Mouse (Mus musculus) layer of hippocampus, postnatal 36 days (tissue): ENCODE measurements around the gene Draxin. TPM values are rescaled to one million over a fixed set of nuclear protein-coding genes. Genes with fewer than 3 reads are reported as not detected.
A peak's percentile ranks its signal among the peaks of the same experiment; 100 is the strongest.

Experiments used
- DNase-seq, 2 experiments: peaks; one replicate each; pipeline ENCODE4 v3.0.0; 2022
- total RNA-seq, 2 experiments: library from RNA; stranded (reverse); gene quantifications; 2 replicates each; pipeline ENCODE4 v1.2.3; 2021

The Draxin gene
- total RNA-seq, 2 experiments from 2014 or later = 1.3 to 1.6 TPM

DNA sequence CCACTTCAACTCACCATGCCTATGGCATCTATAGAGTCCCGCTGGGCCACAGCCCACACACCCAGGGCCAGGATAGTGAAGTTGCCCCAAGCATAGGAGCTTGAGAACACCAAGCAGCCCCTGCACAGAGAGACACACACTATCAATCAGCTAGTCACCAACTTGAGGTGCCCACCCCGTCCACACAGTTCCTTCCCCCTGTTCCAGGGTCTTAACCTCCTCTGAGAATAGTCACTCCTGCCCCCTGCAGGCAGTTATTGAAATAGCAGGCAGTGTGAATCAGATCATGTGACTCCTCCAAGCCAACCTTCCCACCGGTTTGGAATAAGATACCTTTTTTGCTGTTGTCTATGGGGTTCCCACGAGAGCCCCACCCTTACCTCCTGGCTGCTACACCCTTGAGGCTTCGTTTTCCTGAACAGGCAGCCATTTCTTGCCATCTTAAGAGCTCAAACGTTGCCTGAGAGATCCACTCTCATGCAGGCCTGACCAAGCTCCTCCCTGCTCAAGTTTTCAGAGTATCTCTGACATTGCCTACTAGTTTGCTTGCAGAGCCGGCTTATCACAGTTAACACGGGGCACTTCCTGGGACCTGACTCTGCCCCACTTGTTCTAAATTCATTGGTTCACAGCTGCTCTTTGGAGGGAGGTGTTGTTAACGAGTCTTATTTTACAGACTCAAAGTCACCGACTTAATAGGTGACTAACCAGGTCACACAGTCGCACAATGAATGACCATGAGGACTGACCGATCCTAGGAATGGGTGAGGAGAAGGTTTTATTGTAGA is 48.0 kb downstream of the Draxin start:
- peak in 1 of 2 experiments; percentile 41 for DNase-seq

DNA sequence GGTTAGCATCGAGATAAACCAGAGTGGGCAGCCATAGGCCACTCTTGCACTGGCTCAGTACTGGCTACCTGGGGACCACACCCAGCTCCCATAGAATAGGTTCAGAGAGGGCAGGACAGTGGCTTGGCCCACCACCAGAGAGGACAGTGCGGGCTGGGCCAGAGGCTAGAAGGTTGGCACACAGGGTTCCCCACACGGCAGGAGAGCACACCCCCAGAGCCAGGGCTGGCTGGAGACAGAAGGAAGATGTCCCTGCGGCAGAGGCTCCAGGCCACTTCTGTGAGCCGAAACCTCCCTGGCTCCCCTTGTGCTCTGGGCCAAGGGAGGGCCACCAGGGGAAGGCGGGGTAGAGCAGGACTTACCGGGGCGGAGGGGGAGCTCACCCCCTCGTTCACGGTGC is 49.3 kb downstream of the Draxin start:
- no peak for DNase-seq

DNA sequence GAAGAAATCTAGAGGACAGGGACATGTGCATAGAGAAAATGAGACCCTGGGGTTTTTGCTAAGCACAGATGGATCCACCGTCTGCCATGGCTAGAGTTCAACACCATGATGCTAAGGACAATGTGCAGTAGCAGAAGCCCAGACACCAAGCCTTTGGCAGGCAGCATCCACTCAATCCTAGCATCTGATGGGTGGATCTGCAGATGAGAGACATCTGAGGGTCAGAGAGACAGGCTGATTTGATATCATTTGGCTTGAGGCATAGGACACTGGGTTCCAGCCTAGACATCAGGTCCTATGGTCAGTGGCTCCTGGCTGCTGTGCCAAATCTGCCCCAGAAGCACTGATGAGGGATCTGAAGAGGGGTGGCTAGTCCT is 49.9 kb downstream of the Draxin start:
- DNase-seq = no peak

DNA sequence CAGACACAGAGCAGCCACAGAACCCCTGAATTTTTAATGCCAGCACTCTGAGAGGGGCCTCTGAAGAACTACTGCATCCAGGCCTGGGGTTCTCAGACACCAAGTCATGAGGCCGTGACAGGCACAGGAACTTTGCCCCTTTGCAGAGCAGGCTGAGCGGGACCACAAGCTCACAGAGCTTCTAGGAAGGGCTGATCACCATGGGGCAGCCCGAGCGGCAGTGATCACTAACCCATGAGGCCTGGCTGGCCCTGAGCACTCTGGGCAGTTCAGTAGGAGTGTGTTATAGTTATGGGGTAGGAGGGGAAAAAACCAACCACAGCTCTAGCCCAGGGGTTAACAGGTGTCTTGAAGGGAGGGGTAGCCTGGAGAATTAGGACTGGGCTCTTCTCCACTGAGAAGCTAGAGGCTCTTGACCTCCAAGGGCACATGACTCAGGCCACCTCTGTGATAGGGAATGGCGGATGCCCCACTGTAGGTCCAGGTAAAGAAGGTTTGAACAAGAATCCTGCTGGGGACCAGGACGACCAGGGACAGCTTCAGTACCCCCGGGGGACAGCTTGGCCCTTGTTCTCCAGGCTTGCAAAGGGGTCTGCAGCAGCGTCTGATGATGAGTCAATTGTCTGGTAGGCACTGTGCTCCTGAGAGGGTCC is 50.4 kb downstream of the Draxin start:
- no peak for DNase-seq

DNA sequence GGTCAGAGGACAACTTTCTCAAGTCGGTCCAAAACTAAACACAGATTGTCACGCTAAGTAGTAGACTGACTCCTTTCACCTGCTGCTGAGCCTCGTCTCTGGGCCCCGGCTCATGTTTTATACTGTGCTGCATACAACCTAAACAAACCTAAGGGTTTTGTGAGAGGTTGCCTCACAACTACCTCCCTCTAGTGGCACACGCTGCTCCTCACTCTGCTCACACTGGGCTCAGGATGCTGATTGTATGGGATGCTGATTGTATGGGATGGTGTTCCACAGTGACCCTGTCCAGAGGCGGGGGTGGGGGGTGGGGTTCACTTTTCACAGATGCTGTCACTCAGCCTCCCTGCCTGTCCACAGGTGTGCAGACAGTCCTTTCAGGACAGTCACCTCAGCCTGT is 51.3 kb downstream of the Draxin start:
- DNase-seq = no peak

DNA sequence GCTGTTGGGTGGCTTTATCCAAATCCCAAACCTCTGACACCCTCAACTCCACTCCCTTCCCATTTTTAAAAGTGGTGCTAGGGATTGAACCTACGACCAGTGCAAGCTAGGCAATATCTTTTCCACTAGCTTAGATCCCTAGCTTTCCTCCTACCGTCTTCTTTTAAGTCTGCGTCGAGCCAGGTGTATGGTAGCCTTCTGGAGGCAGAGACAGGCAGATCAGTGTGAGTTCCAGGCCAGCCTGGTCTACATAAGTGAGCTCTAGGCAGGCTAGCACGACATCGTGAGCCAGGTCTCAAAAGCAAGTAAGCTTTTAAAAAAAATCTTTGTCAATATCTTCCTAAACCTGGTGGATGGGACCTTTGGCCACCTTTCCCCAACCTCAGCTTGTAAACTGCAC is 54.6 kb downstream of the Draxin start:
- no peak for DNase-seq

DNA sequence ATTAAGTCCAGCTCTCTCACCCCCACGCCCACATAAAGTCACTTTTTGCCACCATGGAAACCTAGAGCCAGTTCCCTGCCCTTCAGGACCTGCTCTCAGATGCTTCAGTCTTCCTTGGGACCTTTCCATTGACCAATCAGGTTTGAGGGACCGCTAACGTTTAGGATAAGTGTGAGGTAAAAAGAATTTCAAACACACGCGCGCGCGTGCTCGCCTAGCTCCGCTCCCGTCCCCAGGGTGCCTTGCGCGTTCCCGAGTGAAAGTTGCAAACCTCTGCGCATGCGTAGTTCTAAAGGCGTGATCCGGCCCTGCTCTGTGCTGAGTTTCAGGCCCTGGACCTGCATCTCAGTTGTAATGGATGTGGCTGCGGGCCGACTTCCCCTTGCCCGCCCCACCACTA is 55.2 kb downstream of the Draxin start:
- peak; percentile 57 to 69 for DNase-seq

DNA sequence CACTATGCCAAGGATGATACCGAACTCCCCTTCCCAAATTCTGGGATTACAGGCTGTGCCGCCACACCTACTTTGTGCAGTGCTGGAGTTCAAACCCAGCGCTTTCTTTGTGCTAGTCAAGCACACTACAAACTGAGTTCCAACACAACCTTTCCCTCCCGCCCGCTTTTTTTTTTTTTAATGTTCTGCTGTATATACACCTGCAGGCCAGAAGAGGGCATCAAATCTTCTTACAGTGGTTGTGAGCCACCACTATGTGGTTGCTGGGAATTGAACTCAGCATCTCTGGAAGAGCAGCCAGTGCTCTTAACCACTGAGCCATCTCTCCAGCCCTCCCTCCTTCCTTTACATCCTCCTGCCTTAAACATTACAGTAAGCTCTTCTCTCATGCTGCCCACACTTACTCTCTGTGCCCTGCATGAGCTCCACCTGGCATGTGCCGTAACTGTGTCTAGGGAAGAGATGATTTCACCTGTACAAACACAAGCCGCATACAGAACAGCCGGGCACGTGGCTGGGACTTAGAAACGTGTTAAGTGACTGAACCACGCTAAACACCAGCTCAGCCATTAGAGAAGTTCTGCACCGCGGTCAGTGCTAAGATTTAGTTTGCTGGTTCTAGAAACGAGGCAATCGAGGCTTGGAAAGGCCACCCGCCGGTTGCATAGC is 55.8 kb downstream of the Draxin start:
- no peak for DNase-seq

DNA sequence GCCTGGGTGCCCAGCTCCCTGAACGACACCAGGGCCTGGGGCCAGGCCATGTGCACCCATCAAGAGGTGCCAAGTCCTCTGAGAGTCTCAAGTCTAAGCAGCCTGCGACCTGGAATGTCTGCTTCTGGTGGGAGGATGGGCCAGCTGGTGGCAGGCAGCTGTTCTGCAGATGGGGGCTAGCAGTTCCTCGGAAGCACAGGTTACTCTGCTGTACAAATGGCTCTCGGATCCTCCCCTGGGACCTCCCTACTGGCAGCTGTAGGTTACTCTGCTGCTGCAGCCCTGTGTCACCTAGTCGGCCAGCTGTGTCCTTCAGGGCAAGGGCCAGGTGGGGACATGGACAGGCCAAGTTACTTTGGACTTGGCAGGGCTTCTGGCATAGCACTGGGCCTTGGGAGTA is 59.0 kb downstream of the Draxin start:
- DNase-seq = no peak

DNA sequence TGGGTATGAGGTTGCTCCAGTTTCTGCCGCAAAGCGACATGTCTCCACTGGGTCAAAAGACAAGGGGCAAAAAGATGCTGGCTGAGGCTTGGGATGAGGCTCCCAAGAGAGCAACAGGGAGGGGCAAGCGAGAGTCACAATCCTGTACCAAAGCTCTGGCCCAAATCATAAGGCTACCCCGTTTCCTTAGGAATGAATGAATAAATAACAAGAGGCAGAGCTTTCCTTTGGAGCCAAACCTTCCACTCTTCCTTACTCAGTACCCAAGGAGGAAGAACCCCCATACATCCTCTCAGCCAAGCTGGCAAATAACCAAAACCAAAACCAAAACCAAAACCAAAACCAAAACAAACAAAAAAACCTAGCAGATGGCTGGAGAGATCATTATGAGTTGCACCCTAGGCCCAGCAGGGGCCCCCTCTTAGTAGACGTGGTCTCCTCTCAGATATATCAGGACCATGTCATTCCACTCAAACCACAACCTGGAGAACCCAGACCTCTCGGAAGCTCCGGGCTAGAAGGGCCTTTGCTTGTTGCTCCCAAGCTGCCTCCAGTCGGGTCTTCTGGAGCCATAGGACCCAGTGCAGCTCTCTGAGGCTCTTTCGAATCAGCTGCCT is 60.8 kb downstream of the Draxin start:
- DNase-seq = no peak

DNA sequence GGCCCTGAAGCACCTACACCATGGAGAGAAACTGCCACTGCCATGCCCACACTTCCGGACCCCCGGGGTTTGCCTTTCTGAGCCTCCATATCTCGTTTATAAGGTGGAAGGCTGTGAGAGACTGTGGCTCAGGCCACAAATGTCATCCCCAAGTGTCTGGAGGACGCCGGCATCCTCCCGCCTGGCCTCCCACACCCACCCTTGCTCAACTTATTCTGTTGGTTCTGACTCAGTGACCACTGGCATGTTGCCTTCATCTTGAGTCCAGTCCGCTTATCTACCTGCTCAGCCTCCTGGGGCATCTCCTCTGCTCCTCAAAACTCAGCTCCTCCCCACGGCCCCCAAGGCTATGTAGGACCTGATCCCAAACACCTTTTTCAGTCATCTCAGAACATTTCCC is 63.2 kb downstream of the Draxin start:
- DNase-seq = no peak

DNA sequence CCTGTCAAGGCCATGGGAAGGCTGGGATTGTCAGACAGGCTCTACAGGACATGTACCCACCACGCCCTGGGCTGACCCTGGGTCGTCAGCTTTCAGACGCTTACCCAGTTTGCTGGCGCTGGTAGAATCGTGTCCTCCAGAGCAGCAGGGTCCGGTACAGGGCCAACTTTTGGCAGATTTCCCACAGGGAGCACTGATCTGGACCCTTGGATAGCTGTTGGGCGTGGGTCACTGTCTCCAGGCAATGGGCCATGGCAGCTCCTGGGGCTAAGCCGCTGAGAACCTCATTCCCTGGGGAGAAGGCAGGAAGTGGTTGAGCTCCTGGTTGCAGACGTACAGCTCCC is 64.1 kb downstream of the Draxin start:
- DNase-seq = no peak

DNA sequence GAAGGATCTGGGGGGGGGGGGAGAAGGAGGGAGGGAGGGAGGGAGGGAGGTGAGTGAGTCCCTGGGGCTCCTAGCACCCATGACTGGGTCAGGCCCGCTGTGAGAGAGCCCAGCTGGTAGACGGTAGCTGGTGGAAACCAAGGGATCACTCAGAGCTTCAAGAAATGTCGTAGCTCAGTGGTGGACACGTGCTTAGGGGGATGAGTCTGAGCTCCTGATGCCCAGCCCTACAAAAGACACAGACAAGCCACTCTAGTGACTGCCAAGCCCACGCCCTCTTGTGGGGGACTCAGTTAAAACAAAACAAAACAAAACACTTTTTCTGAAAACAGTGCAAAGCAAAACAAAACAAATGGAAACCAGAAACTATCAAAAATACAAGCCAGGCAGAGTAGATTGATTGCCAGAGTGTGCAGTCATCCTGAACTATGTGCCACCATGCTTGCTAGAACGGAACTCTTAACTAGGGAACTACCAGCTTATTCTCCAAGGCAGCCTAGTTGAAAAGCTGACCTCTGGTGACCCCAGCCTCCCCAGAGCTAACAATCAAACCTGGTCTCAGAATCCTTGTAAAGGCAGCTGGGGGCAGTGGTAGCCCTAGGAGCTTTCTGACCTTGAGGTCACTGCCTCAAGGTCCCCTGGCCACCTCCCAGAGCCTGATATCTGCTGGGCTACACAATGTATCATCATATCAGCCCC is 64.6 kb downstream of the Draxin start:
- DNase-seq = no peak

DNA sequence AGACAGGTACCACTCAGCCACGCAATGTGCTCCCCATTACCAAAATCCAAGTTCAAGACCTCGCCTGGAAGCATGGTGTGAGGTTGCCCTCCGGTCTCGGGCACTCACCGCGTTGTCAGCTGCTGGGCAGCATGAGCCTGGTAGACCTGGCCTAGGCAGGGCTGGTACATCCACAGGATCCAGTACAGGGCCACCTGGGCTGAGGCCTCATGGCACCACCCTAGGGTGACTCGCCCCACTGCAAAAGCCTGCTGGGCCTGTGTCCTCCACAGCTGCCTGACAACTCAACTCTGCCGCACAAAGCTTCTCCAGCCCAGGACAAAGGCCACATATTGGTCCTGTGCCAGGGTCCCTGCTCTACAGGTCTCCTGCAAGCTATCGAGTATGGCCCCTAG is 69.4 kb downstream of the Draxin start:
- no peak for DNase-seq

DNA sequence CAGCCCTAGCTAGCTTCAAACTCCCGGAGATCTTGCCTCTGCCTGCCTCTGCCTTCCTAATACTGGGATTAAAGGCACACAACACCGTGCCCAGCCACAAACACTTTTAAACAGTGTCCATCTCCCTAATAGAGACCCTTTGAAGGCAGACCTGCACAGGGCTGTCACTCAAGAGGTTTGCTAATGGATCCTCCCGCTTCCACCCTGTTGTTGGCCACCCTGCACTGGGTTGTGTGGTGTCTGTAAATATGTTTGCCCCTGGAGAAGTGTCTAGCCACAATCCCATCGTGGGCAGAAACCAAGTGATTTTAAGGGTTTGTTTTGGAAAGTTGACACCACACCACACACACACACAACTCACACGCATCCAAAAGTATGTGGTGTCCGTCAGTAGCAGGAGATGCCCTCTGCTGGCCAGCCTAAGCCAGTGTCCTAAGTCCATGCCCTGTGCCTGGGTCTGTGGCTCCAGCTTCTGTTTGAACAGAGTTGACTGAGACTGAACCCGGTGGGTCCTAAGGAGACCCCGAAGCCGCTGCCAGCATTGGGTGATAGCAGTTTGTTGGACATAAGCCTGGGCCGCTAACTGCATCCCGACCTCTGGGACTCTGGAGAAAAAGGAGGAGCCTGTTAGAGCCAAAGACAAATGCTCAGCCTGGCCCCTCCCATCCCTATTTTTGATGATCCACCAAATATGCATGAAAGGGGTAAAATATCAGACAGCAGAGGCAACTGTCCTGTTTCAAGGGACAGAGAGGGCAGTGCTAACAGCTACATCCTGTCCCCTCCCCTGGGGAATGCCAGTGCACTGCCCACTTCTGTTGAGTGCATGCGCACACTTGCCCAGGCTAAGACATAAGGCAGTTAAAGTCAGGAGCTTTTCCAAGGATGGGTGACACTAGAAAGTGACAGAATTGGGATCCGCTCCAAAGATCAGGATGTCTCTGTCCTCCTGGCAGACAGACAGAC is 70.1 kb downstream of the Draxin start:
- no peak for DNase-seq

DNA sequence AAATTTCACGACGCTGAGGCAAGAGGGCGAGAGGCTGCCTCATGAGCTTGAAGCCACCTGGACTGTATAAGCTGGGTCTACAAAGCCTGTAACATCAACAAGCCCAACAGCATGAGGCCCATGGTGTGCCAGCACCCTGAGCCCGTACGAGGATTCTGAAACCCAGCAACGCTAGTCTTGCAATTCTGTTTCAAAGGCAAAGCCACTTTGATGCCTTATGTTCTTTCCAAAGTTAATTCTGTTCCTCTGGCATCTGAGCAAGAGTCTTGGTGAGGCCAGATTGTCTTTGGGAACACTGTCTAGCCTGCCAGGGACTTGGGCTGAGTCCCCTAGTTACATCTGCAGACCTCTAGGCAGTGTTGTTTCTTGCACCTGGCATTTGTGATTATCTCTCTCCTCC is 71.5 kb downstream of the Draxin start:
- DNase-seq = no peak

DNA sequence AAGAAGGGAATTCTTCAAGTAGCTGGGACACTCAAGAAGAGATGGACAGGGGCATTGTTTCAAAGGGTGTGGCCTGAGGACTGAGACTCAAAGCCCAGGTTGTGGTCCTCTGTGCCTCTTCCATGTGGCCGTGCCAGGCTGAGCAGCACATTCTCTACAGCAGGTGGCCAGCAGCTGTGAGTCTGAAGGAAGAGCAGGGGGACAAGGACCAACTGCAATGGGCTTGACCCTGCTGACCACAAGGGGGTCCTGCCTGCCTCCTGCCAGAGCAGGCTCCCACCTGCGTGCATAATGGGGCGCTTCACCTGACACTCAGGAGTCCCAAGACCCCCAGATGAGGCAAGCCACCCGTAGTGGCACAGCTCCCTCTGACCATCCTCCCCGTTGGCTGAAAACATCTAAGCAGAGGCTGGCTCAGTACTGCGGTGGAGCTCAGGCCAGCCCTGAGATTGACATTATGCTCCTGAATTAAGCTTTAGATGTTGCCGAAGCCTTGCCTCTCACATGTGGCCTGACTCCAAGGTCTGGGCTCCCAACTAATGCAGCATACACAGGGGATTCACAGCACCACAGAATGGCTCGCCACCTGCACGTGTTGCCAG is 72.2 kb downstream of the Draxin start:
- no peak for DNase-seq

DNA sequence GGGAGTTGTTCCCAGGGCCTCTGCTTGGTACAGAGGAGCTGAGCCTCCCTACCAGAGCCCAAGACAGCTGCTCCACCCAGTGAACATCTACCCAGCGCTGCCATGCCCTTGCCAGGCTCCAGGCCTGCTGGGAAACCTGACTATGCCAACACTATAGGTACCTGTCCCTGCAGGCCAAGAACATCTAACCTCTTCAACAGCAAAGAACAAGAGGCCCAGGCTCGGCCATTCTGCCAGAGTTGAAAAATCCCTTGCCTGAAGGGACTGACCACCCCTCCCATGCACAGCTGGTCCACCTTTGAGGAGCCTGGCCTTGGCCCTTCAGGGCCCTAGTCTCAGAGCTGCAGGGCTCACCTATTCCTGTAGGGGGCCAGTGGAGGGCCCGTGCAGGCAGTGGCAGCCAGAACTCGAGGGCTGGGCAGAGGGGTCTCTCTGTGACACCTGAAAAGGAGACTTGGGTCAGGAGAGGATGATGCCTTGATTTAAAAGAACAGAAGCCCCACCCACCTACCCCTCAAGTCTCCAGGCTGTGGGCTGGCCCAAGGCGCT is 72.8 kb downstream of the Draxin start:
- no peak for DNase-seq

DNA sequence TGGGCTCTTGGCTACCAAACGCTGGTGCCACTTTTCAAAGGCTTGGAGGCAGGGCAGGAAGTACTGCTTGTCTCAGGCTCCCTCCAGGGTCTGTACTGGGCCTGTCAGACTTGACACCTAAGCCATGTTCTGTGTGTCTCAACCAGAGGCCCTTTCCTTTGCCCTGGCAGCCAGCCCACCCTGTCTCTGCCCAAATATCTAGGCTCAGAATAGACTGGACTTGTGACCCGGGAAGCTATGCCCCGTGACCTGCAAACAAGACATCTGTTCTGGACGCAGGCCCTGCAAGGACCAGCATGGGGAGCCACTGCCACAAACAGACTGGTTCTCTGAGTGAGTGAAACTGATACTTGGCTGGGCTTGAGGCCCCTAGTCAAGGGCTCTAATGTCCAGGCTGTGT is 73.7 kb downstream of the Draxin start:
- no peak for DNase-seq

DNA sequence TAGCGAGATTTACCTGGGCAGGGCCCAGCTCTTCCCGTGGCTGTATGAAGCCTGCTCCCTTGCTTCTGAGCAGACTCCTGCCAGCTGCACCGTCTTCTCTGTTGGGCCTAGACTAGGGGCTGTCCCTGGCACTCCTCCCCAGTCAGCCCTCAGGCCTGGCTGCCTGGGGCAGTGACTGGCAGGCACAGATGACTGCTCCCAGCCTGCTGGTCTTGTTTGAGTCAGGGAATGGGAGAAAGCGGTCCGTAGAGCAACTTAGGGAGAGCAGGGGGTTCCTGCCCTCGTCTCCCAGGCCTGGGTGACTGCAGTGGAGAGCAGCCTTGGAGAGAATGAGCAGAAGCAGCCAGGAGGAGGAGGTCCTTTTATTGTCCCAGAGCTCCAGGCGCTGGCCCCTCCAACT is 74.3 kb downstream of the Draxin start:
- DNase-seq = no peak
